Comparison of ENCODE assay signal across 10 mouse cellular contexts in genomic region chr12:55600503-55600994, GRCm38 (mm10). TPM values are rescaled to one million over a fixed set of nuclear protein-coding genes. Genes with fewer than 3 reads are reported as not detected.
A peak's percentile ranks its signal among the peaks of the same experiment; 100 is the strongest.
DNase-seq lines count a peak whose midpoint lies in the region; ATAC-seq and TF ChIP-seq lines count a peak whose summit lies in the region.
"Had no signal": no experiment of that assay in that cellular context is flagged by ENCODE, and none has a peak within 500 bp of the region (broad histone marks: within the 10 kb centered on the region; RNA-seq: fewer than 3 reads in every experiment).

No protein-coding gene starts in this region.

- H3K36me3 ChIP-seq in limb, embryonic 14.5 days (ENCODE audit: control insufficient read depth, insufficient read depth, low read length), result no peaks in the 10 kb centered on the region; the same call in none of the 2 replicates
- H3K36me3 ChIP-seq in stomach, embryonic 16.5 days (ENCODE audit: control insufficient read depth, insufficient read depth, low read length), result no peaks in the 10 kb centered on the region

- no peak for TF ChIP-seq POLR2A in limb, embryonic 14.5 days (IDR thresholded peaks at IDR 0.05; ENCODE audit: borderline replicate concordance, extremely low read depth, insufficient read depth, insufficient read length)

- 4% methylated on average over 37 of the region's 42 CpGs for WGBS in limb, embryonic 14.5 days
- 4% methylated on average over 42 of the region's 42 CpGs for WGBS in stomach, embryonic 16.5 days

- no peak for ATAC-seq in limb, embryonic 14.5 days (ENCODE audit: low FRiP score, low read depth)
- peak; percentile 33; the same call in 1 of the 2 replicates for ATAC-seq in stomach, embryonic 16.5 days (ENCODE audit: insufficient read depth, low FRiP score)

- DNase-seq in cerebellum, adult 8-10 months, result peak; percentile 7
- DNase-seq in cerebellum, postnatal 36 days, result no peak
- peak; percentile 32 for DNase-seq in retina, embryonic 14.5 days (ENCODE audit: low spot score)
- no peak for DNase-seq in retina, postnatal 1 day
- DNase-seq in limb, embryonic 14.5 days (ENCODE audit: low spot score), result no peak
- no peak for DNase-seq in adrenal gland, adult 18-20 months (ENCODE audit: low spot score in 2 of 2)
- DNase-seq in urinary bladder, postnatal 25 days (ENCODE audit: low spot score), result no peak

- H3K4me3 ChIP-seq in limb, embryonic 14.5 days (replicated peaks; ENCODE audit: low read length), result peak overlapping the region; percentile 40
- peak overlapping the region; percentile 47 for H3K4me3 ChIP-seq in stomach, embryonic 16.5 days (replicated peaks; ENCODE audit: low read length)

- H3K9ac ChIP-seq in limb, embryonic 14.5 days (ENCODE audit: low read depth, low read length, severe bottlenecking), result no peak overlapping the region
- H3K9ac ChIP-seq in stomach, embryonic 16.5 days (ENCODE audit: low read length), result no peak overlapping the region

- H3K4me1 ChIP-seq in limb, embryonic 14.5 days (ENCODE audit: control insufficient read depth, insufficient read depth, low read length), result peaks cover 14% of the 10 kb centered on the region
- peaks cover 19% of the 10 kb centered on the region for H3K4me1 ChIP-seq in stomach, embryonic 16.5 days (ENCODE audit: control insufficient read depth, insufficient read depth, low read length)

- no peaks in the 10 kb centered on the region for H3K9me3 ChIP-seq in limb, embryonic 14.5 days (ENCODE audit: control insufficient read depth, low read length)
- no peaks in the 10 kb centered on the region for H3K9me3 ChIP-seq in stomach, embryonic 16.5 days (replicated peaks; ENCODE audit: control insufficient read depth, low read length)

- H3K27me3 ChIP-seq in limb, embryonic 14.5 days (ENCODE audit: control insufficient read depth, insufficient read depth, low read length), result peaks cover 47% of the 10 kb centered on the region
- peaks cover 40% of the 10 kb centered on the region for H3K27me3 ChIP-seq in stomach, embryonic 16.5 days (ENCODE audit: control insufficient read depth, insufficient read depth, low read length)

- H3K27ac ChIP-seq in limb, embryonic 14.5 days (replicated peaks; ENCODE audit: low read depth, low read length), result no peak overlapping the region
- H3K27ac ChIP-seq in stomach, embryonic 16.5 days (ENCODE audit: low read length), result no peak overlapping the region

- H3K4me2 ChIP-seq in limb, embryonic 14.5 days (replicated peaks; ENCODE audit: low read depth, low read length, severe bottlenecking), result peak overlapping the region; percentile 66
- peak overlapping the region; percentile 80 for H3K4me2 ChIP-seq in stomach, embryonic 16.5 days (ENCODE audit: low read depth, low read length)

RNA-seq across cellular contexts. Expression of gene Insm2, which starts 1.3 kb away (rescaled TPM):
- polyA plus RNA-seq in limb, embryonic 14.5 days (2012; rRNA removed), result not detected in 2 replicates
- 0.07 and 0.26 TPM in 2 replicates for polyA plus RNA-seq in limb, embryonic 14.5 days (2014; fragmentation: Nextera tagmentation; extraction: Ambion mirVana)
- polyA plus RNA-seq in stomach, embryonic 16.5 days (2015; fragmentation: Nextera tagmentation; extraction: Ambion mirVana), result 0.21 TPM in 1 of 2 replicates, not detected in the other
- 1 to 10 TPM in 1 of 2 experiments, under 1 TPM in 1; 0.66 to 1.1 TPM for total RNA-seq in adrenal gland, adult 18-20 months (2021)
- polyA plus RNA-seq: large intestine, adult 2 months; spleen, adult 2 months had no signal

RNA-seq across cellular contexts. Expression of gene Aldoart2, which starts 35.5 kb away (rescaled TPM):
- polyA plus RNA-seq in limb, embryonic 14.5 days (2012; rRNA removed), result not detected in 2 replicates
- not detected in 2 replicates for polyA plus RNA-seq in limb, embryonic 14.5 days (2014; fragmentation: Nextera tagmentation; extraction: Ambion mirVana)
- polyA plus RNA-seq in stomach, embryonic 16.5 days (2015; fragmentation: Nextera tagmentation; extraction: Ambion mirVana), result not detected in 2 replicates
- total RNA-seq in adrenal gland, adult 18-20 months (2021), result not detected
- polyA plus RNA-seq: spleen, adult 2 months had no signal

Comparison
In these comparisons a context has a peak if more than half of its experiments do, and no peak if none do; other contexts are left out.
1. DNase-seq: peak in cerebellum, adult 8-10 months (single experiment) and retina, embryonic 14.5 days (single experiment); none in cerebellum, postnatal 36 days (0 of 2), retina, postnatal 1 day (single experiment), limb, embryonic 14.5 days (single experiment), adrenal gland, adult 18-20 months (0 of 2) and urinary bladder, postnatal 25 days (single experiment).